Mouse (Mus musculus) central nervous system, embryonic 11.5 days (tissue): ENCODE measurements around the gene Try5. TPM values are rescaled to one million over a fixed set of nuclear protein-coding genes. Genes with fewer than 3 reads are reported as not detected.

ENCODE experiments used
- polyA plus RNA-seq: library from polyadenylated mRNA; depleted of rRNA; stranded (reverse); fragments of >200 nt; gene quantifications from 2 replicates; pipeline ENCODE4 v1.2.3, GENCODE M21; 2012; rRNA removed

The Try5 gene
- polyA plus RNA-seq: 0.21 TPM in 1 of 2 replicates, not detected in the other

GRCm38 (mm10) chr6:41316741-41317140 lies at the start of gene Try5:
TSS of gene Try5 (minus strand) at chr6:41316841.

GRCm38 (mm10) chr6:41353932-41354331 lies 37.3 kb upstream of the Try5 start, which contains the start of gene Try10:
TSS of gene Try10 (plus strand) at chr6:41354105.

GRCm38 (mm10) chr6:41301969-41302368 lies 14.7 kb downstream of the Try5 start, which contains the start of gene Try4:
TSS of gene Try4 (plus strand) at chr6:41302269.

Other genes with a start within 250 kb of the Try5 start
- gene Try4, start 14.6 kb downstream of the Try5 start, polyA plus RNA-seq: 0.11 TPM in 1 of 2 replicates, not detected in the other
- gene Try10, start 37.3 kb upstream of the Try5 start, polyA plus RNA-seq: not detected in 2 replicates
- gene Prss3, start 60.8 kb upstream of the Try5 start, polyA plus RNA-seq: 0.20 and 0.24 TPM in 2 replicates
- not detected in 2 replicates for gene Gm5771, start 75.5 kb upstream of the Try5 start, polyA plus RNA-seq
- 0.20 and 0.21 TPM in 2 replicates for gene Gm10334, start 129.3 kb upstream of the Try5 start, polyA plus RNA-seq
- gene Prss1, start 142.1 kb upstream of the Try5 start, polyA plus RNA-seq: not detected in 2 replicates
- gene Prss2, start 204.9 kb upstream of the Try5 start, polyA plus RNA-seq: 0.17 TPM in 1 of 2 replicates, not detected in the other